Mouse (Mus musculus): Measurements from ENCODE around the gene Ate1.

DNA sequence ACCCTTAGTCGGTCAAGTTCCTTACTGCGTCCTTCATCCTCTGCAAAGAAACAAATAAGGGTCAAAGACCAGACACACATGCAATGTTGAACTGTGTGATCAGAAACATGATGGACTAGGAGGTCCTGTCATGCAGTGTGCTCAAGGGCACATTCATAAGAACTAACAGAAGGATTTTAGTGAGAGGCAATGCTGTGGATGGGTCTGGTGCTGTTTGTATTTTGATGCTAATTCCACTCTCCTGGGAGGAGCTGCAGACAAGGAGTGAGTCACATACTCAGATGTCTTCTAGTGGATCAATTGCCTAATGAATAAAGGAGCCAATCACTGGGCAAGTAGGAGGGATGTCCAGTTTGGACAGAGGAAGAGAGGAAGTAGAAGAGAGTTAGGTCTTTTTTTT is 125.5 kb downstream of the Ate1 start:
- TF ChIP-seq MYOD1 (IDR thresholded peaks at IDR 0.05; ENCODE audit: control insufficient read depth in 1 of 3, insufficient read length in 2 of 3, low read depth in 2 of 3) (no peak), CEBPB (IDR thresholded peaks at IDR 0.05; ENCODE audit: insufficient read depth, poor library complexity, severe bottlenecking) (no peak), POLR2A (IDR thresholded peaks at IDR 0.05; ENCODE audit: insufficient read length, low read depth) (no peak), TCF12 (IDR thresholded peaks at IDR 0.05; ENCODE audit: insufficient read depth, poor library complexity, severe bottlenecking) (no peak), MYOG (IDR thresholded peaks at IDR 0.05; ENCODE audit: control insufficient read depth in 1 of 3, insufficient read depth in 1 of 3, insufficient read length in 2 of 3, low read depth in 2 of 3) (no peak), E2F4 (IDR thresholded peaks at IDR 0.05; ENCODE audit: insufficient read depth) (no peak), USF1 (IDR thresholded peaks at IDR 0.05; ENCODE audit: low read depth) (no peak), POLR2AphosphoS2 (IDR thresholded peaks at IDR 0.05; ENCODE audit: insufficient read length, low read depth) (no peak), MAX (IDR thresholded peaks at IDR 0.05; ENCODE audit: low read depth) (no peak)
